In the genomic region with DNA sequence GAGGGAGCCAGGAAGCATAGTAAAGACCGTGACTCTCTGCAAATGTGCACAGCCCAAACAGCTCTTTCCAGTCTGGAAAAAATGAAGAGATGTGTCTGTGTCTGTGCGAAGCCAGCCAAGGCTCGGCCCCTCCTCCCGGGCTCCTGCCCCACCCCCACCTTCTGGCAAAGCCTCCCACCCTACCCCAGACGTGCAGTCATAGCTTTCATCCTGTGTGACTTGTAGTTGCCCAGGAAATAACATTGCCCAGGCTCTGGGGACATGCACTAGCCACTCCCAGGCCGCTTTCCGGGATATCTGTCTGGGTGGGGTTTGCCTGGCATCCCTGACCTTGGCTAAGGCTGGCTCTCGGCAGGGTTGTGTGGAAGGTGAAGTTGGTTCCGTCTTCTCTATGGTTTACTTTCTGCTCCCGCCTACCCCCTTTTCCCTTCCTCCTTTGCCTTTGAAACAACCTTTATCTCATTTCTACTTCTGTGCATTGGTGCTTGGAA, we compare ENCODE assay signal across 8 mouse cellular contexts. TPM values are rescaled to one million over a fixed set of nuclear protein-coding genes. Genes with fewer than 3 reads are reported as not detected.
DNase-seq lines count a peak whose midpoint lies in the region; ATAC-seq and TF ChIP-seq lines count a peak whose summit lies in the region.

No protein-coding gene starts in this region.

- H3K4me2 ChIP-seq in heart, embryonic 14.5 days (ENCODE audit: low read length): peak overlapping the region; percentile 50
- peak overlapping the region; percentile 28 for H3K4me2 ChIP-seq in midbrain, embryonic 15.5 days

- no peak for TF ChIP-seq RAD21 in MEL (IDR thresholded peaks at IDR 0.05; ENCODE audit: low read depth, low read length)

- H3K36me3 ChIP-seq in MEL (ENCODE audit: control insufficient read depth in 1 of 2, insufficient read depth in 2 of 2, low read length in 2 of 2): peaks cover 0 to 3% of the 10 kb centered on the region in 2 experiments; a peak in 2 of 4 replicates
- no peaks in the 10 kb centered on the region for H3K36me3 ChIP-seq in heart, embryonic 14.5 days (ENCODE audit: control insufficient read depth, insufficient read depth, low read length)
- H3K36me3 ChIP-seq in liver, adult 2 months (ENCODE audit: control insufficient read depth, insufficient read depth, low read length): peaks cover 2% of the 10 kb centered on the region; the same call in 1 of the 2 replicates
- no peaks in the 10 kb centered on the region for H3K36me3 ChIP-seq in midbrain, embryonic 15.5 days (replicated peaks)

- H3K27ac ChIP-seq in MEL (ENCODE audit: control insufficient read depth, low read depth, low read length): no peak overlapping the region
- peak overlapping the region; percentile 73 for H3K27ac ChIP-seq in brown adipose tissue, adult 24 weeks (replicated peaks; ENCODE audit: low read depth, low read length)
- H3K27ac ChIP-seq in heart, embryonic 14.5 days (replicated peaks in 1 of 2; ENCODE audit: control insufficient read depth in 1 of 2, insufficient read depth in 1 of 2, low read depth in 2 of 2, low read length in 2 of 2): peak overlapping the region; percentile 69 to 92
- peak overlapping the region; percentile 55; the same call in 1 of the 2 replicates for H3K27ac ChIP-seq in liver, adult 2 months (replicated peaks; ENCODE audit: insufficient read depth, low read depth, low read length)
- peak overlapping the region; percentile 58 for H3K27ac ChIP-seq in midbrain, embryonic 15.5 days

- peak overlapping the region; percentile 38; the same call in 1 of the 2 replicates for H3K9ac ChIP-seq in MEL (ENCODE audit: control insufficient read depth, low read depth, low read length, poor library complexity, severe bottlenecking)
- H3K9ac ChIP-seq in heart, embryonic 14.5 days (ENCODE audit: low read length): peak overlapping the region; percentile 44; the same call in 1 of the 2 replicates
- peak overlapping the region; percentile 35; the same call in 1 of the 2 replicates for H3K9ac ChIP-seq in liver, adult 2 months (ENCODE audit: low read depth, low read length)
- no peak overlapping the region for H3K9ac ChIP-seq in midbrain, embryonic 15.5 days

- TF ChIP-seq CTCF in MEL (IDR thresholded peaks at IDR 0.05 in 2 of 3, conservative IDR thresholded peaks at IDR 0.05 in 1 of 3; ENCODE audit: control insufficient read depth in 1 of 3, insufficient read depth in 1 of 3, low read depth in 2 of 3, low read length in 3 of 3, poor library complexity in 1 of 3, severe bottlenecking in 1 of 3): no peak
- no peak for TF ChIP-seq CTCF in liver, adult 2 months (IDR thresholded peaks at IDR 0.05; ENCODE audit: low read depth, low read length)

- no peak for TF ChIP-seq POLR2A in MEL (IDR thresholded peaks at IDR 0.05; ENCODE audit: control insufficient read depth in 1 of 2, insufficient read depth in 1 of 2, low read depth in 1 of 2, low read length in 2 of 2, poor library complexity in 1 of 2)
- TF ChIP-seq POLR2A in liver, adult 2 months (IDR thresholded peaks at IDR 0.05; ENCODE audit: extremely low read depth, insufficient read depth, low read length): no peak

- peak; percentile 73 for DNase-seq in MEL (ENCODE audit: low read depth, low spot score)
- no peak for DNase-seq in liver, adult 2 months (ENCODE audit: extremely low read depth, low read depth, low spot score)
- DNase-seq in layer of hippocampus, postnatal 10 days (ENCODE audit: low spot score in 2 of 2): no peak
- DNase-seq in frontal cortex, postnatal 25 days (ENCODE audit: low spot score in 2 of 2): no peak

- H3K4me3 ChIP-seq in MEL (ENCODE audit: control insufficient read depth in 1 of 2, insufficient read depth in 1 of 2, low read depth in 2 of 2, low read length in 2 of 2): peak overlapping the region; percentile 39 to 51; a peak in 3 of 4 replicates
- peak overlapping the region; percentile 27 for H3K4me3 ChIP-seq in brown adipose tissue, adult 24 weeks (ENCODE audit: insufficient read depth, low read depth, low read length)
- H3K4me3 ChIP-seq in heart, embryonic 14.5 days (ENCODE audit: control insufficient read depth in 1 of 2, insufficient read depth in 1 of 2, low read depth in 1 of 2, low read length in 2 of 2): peak overlapping the region; percentile 1 to 25; a peak in 3 of 4 replicates
- H3K4me3 ChIP-seq in liver, adult 2 months (ENCODE audit: insufficient read depth, low read depth, low read length): no peak overlapping the region
- no peak overlapping the region for H3K4me3 ChIP-seq in midbrain, embryonic 15.5 days

- H3K9me3 ChIP-seq in MEL (replicated peaks; ENCODE audit: insufficient read depth, low read length): no peaks in the 10 kb centered on the region
- H3K9me3 ChIP-seq in heart, embryonic 14.5 days (ENCODE audit: control insufficient read depth, low read length): no peaks in the 10 kb centered on the region
- H3K9me3 ChIP-seq in midbrain, embryonic 15.5 days: no peaks in the 10 kb centered on the region

- H3K4me1 ChIP-seq in MEL (ENCODE audit: control insufficient read depth in 1 of 2, insufficient read depth in 2 of 2, low read length in 2 of 2): peaks cover 0 to 10% of the 10 kb centered on the region in 2 experiments; a peak in 1 of 4 replicates
- peaks cover 18% of the 10 kb centered on the region for H3K4me1 ChIP-seq in brown adipose tissue, adult 24 weeks (ENCODE audit: control insufficient read depth, insufficient read depth, insufficient read length, low read length)
- H3K4me1 ChIP-seq in heart, embryonic 14.5 days (ENCODE audit: control insufficient read depth in 2 of 2, insufficient read depth in 2 of 2, low read length in 2 of 2): peaks cover 11 to 15% of the 10 kb centered on the region in 2 experiments
- peaks cover 10% of the 10 kb centered on the region for H3K4me1 ChIP-seq in liver, adult 2 months (ENCODE audit: control insufficient read depth, insufficient read depth, low read length)
- peaks cover 24% of the 10 kb centered on the region for H3K4me1 ChIP-seq in midbrain, embryonic 15.5 days

- peak; percentile 73 for ATAC-seq in heart, embryonic 14.5 days (ENCODE audit: insufficient number of reproducible peaks, insufficient read depth, low FRiP score, low read depth)
- peak; percentile 60; the same call in 1 of the 2 replicates for ATAC-seq in midbrain, embryonic 15.5 days (replicated peaks)
- ATAC-seq in CD4-positive, CD25-positive, alpha-beta regulatory T cell, adult 4 months: no peak

- TF ChIP-seq EP300 in MEL (IDR thresholded peaks at IDR 0.05; ENCODE audit: low read depth in 1 of 2, low read length in 2 of 2): 0 out of 4 replicates have a peak, but pooled peaks of 1 of the 2 experiments have one; percentile 14

- 6% methylated on average over 10 of the region's 10 CpGs for WGBS in heart, embryonic 14.5 days
- 31% methylated on average over 10 of the region's 10 CpGs for WGBS in liver, adult 2 months
- WGBS in midbrain, embryonic 15.5 days: 11% methylated on average over 10 of the region's 10 CpGs

- H3K27me3 ChIP-seq in MEL (ENCODE audit: control insufficient read depth in 1 of 2, insufficient read depth in 2 of 2, low read length in 2 of 2): no peaks in the 10 kb centered on the region
- no peaks in the 10 kb centered on the region for H3K27me3 ChIP-seq in heart, embryonic 14.5 days (ENCODE audit: control insufficient read depth, insufficient read depth, low read length)
- H3K27me3 ChIP-seq in liver, adult 2 months (ENCODE audit: control insufficient read depth, insufficient read depth, low read length): no peaks in the 10 kb centered on the region
- no peaks in the 10 kb centered on the region for H3K27me3 ChIP-seq in midbrain, embryonic 15.5 days (replicated peaks)

- no peaks in the 10 kb centered on the region for H3K79me2 ChIP-seq in MEL (ENCODE audit: control insufficient read depth, insufficient read depth, low read length, poor library complexity)
- no peaks in the 10 kb centered on the region for H3K79me2 ChIP-seq in liver, adult 2 months (ENCODE audit: control insufficient read depth, insufficient read depth, low read length)

TF ChIP-seq in MEL, 35 proteins besides CTCF, POLR2A, EP300 and RAD21:
- TF ChIP-seq ETS1 (IDR thresholded peaks at IDR 0.05; ENCODE audit: low read depth, low read length): no peak
- TF ChIP-seq TAL1 (IDR thresholded peaks at IDR 0.05; ENCODE audit: low read length): no peak
- TF ChIP-seq KAT2A (conservative IDR thresholded peaks at IDR 0.05; ENCODE audit: low read depth, low read length): no peak
- TF ChIP-seq USF2 (IDR thresholded peaks at IDR 0.05; ENCODE audit: borderline replicate concordance in 1 of 2, insufficient read depth in 1 of 2, low read depth in 1 of 2, low read length in 2 of 2): no peak
- TF ChIP-seq NRF1 (IDR thresholded peaks at IDR 0.05; ENCODE audit: insufficient read depth, low read depth, low read length, poor library complexity, severe bottlenecking): no peak
- TF ChIP-seq BHLHE40 (IDR thresholded peaks at IDR 0.05; ENCODE audit: borderline replicate concordance, low read depth, low read length): no peak
- TF ChIP-seq MYB (IDR thresholded peaks at IDR 0.05; ENCODE audit: low read depth, low read length): no peak

RNA-seq across cellular contexts. Expression of gene Chd9, which starts 26.6 kb away (rescaled TPM):
- total RNA-seq in MEL (2012; rRNA removed): 5.9 and 7.9 TPM in 2 replicates
- 10 to 100 TPM; 40.3 to 87.4 TPM for polyA plus RNA-seq in MEL (2012; ENCODE audit: insufficient read depth in 1 of 2, insufficient read length in 2 of 2, low read depth in 1 of 2, low replicate concordance in 2 of 2, missing spikeins in 1 of 2)
- polyA plus RNA-seq in brown adipose tissue, adult 24 weeks (2012; ENCODE audit: insufficient read depth, insufficient read length, missing spikeins): 33.4 and 36.3 TPM in 2 replicates
- 57.0 and 62.4 TPM in 2 replicates for polyA plus RNA-seq in heart, embryonic 14.5 days (2014; fragmentation: Nextera tagmentation; extraction: Ambion mirVana)
- 42.3 and 63.2 TPM in 2 replicates for total RNA-seq in liver, adult 2 months (2014; rRNA removed)
- 51.6 and 88.2 TPM in 2 replicates for polyA plus RNA-seq in liver, adult 2 months (2012; rRNA removed)
- 79.5 and 81.7 TPM in 2 replicates for polyA plus RNA-seq in midbrain, embryonic 15.5 days (2015; fragmentation: Nextera tagmentation; extraction: Ambion mirVana)
- polyA plus RNA-seq in CD4-positive, CD25-positive, alpha-beta regulatory T cell, adult 4 months (2017; shearing (Covaris generic)): 100 to 1,000 TPM; 195 to 267 TPM
- 100 to 1,000 TPM; 169 to 181 TPM for total RNA-seq in layer of hippocampus, postnatal 10 days (2021)

RNA-seq across cellular contexts. Expression of gene Gm19935, which starts 37.5 kb away (rescaled TPM):
- not detected in 2 replicates for total RNA-seq in MEL (2012; rRNA removed)
- not detected for polyA plus RNA-seq in MEL (2012; ENCODE audit: insufficient read depth in 1 of 2, insufficient read length in 2 of 2, low read depth in 1 of 2, low replicate concordance in 2 of 2, missing spikeins in 1 of 2)
- not detected in 2 replicates for polyA plus RNA-seq in brown adipose tissue, adult 24 weeks (2012; ENCODE audit: insufficient read depth, insufficient read length, missing spikeins)
- polyA plus RNA-seq in heart, embryonic 14.5 days (2014; fragmentation: Nextera tagmentation; extraction: Ambion mirVana): 0.20 TPM in 1 of 2 replicates, not detected in the other
- 0.09 TPM in 1 of 2 replicates, not detected in the other for total RNA-seq in liver, adult 2 months (2014; rRNA removed)
- polyA plus RNA-seq in liver, adult 2 months (2012; rRNA removed): not detected in 2 replicates
- polyA plus RNA-seq in midbrain, embryonic 15.5 days (2015; fragmentation: Nextera tagmentation; extraction: Ambion mirVana): 0.23 and 0.65 TPM in 2 replicates
- not detected for polyA plus RNA-seq in CD4-positive, CD25-positive, alpha-beta regulatory T cell, adult 4 months (2017; shearing (Covaris generic))
- total RNA-seq in layer of hippocampus, postnatal 10 days (2021): 1 to 10 TPM; 1.9 to 3.5 TPM

Comparison
In these comparisons a context has a peak if more than half of its experiments do, and no peak if none do; other contexts are left out.
1. H3K4me3 ChIP-seq: peak in MEL (2 of 2), brown adipose tissue, adult 24 weeks (single experiment) and heart, embryonic 14.5 days (2 of 2); none in liver, adult 2 months (single experiment) and midbrain, embryonic 15.5 days (single experiment).